Mouse (Mus musculus) bone marrow, adult 2 months (tissue): Measurements from ENCODE around the gene Ikzf1.

ENCODE experiments used
- CTCF ChIP-seq: fragments of 200-500 bp; IDR thresholded peaks from 2 replicates; pipeline ENCODE4 v1.5.1; 2011; ENCODE audit warnings: low read length, control low read depth; ENCODE audit not compliant: control insufficient read depth, insufficient read depth
- POLR2A ChIP-seq: fragments of 200-500 bp; IDR thresholded peaks from 2 replicates; pipeline ENCODE4 v1.6.1; 2011; ENCODE audit warnings: low read depth, mild to moderate bottlenecking, control low read depth, low read length, borderline replicate concordance; ENCODE audit not compliant: control insufficient read depth

- TF ChIP-seq CTCF: no peak
- no peak for TF ChIP-seq POLR2A
Measured at GRCm38 (mm10) chr11:11708154-11708719, 23.4 kb downstream of the Ikzf1 start.
